Mouse (Mus musculus): ENCODE data around the gene Snrnp35.
"Not testable (repeated sequence)": the region's sequence is repeated elsewhere in the genome, so short reads cannot be mapped to it uniquely, and the experiment has no call there.

Gene Snrnp35

GRCm38 (mm10) chr5:124463462-124463861, 19.5 kb upstream of the Snrnp35 start:
- DNase-seq: no peak

- DNase-seq: no peak
These were observed 18.0 kb upstream of the Snrnp35 start for GRCm38 (mm10) chr5:124464905-124465304.

GRCm38 (mm10) chr5:124467766-124468165, 15.2 kb upstream of the Snrnp35 start:
- DNase-seq: no peak

- DNase-seq: no peak
These were observed 14.6 kb upstream of the Snrnp35 start for GRCm38 (mm10) chr5:124468365-124468764.

GRCm38 (mm10) chr5:124469486-124469885, 13.4 kb upstream of the Snrnp35 start:
- no peak for DNase-seq

GRCm38 (mm10) chr5:124470591-124471171, 12.3 kb upstream of the Snrnp35 start:
- no peak for DNase-seq

GRCm38 (mm10) chr5:124478873-124479204, 4.1 kb upstream of the Snrnp35 start:
- DNase-seq: no peak

GRCm38 (mm10) chr5:124480119-124480518, 2.8 kb upstream of the Snrnp35 start:
- DNase-seq: no peak

- no peak for DNase-seq
These were observed 1.2 kb upstream of the Snrnp35 start for GRCm38 (mm10) chr5:124481714-124482113.

GRCm38 (mm10) chr5:124482436-124482965, 433 bp upstream of the Snrnp35 start:
- DNase-seq: peak; percentile 28

GRCm38 (mm10) chr5:124483655-124484396, 892 bp downstream of the Snrnp35 start:
- no peak for DNase-seq

- DNase-seq: no peak
These were observed 2.7 kb downstream of the Snrnp35 start for GRCm38 (mm10) chr5:124485654-124486053.

- no peak for DNase-seq
These were observed 6.0 kb downstream of the Snrnp35 start for GRCm38 (mm10) chr5:124488885-124489284.

GRCm38 (mm10) chr5:124491732-124492131, 8.8 kb downstream of the Snrnp35 start:
- DNase-seq: no peak

- no peak for DNase-seq
These were observed 9.7 kb downstream of the Snrnp35 start for GRCm38 (mm10) chr5:124492618-124493017.

GRCm38 (mm10) chr5:124493455-124493854, 10.5 kb downstream of the Snrnp35 start:
- DNase-seq: no peak

GRCm38 (mm10) chr5:124495547-124495946, 12.6 kb downstream of the Snrnp35 start:
- DNase-seq: no peak

- peak; percentile 32 for DNase-seq
These were observed 13.9 kb downstream of the Snrnp35 start for GRCm38 (mm10) chr5:124496614-124497514.

- peak; percentile 60 for DNase-seq
These were observed 15.4 kb downstream of the Snrnp35 start for GRCm38 (mm10) chr5:124498221-124498876.

GRCm38 (mm10) chr5:124499001-124499400, 16.1 kb downstream of the Snrnp35 start:
- DNase-seq: no peak

GRCm38 (mm10) chr5:124500037-124500436, 17.1 kb downstream of the Snrnp35 start:
- not testable (repeated sequence) for DNase-seq

GRCm38 (mm10) chr5:124500573-124500972, 17.6 kb downstream of the Snrnp35 start:
- DNase-seq: no peak

GRCm38 (mm10) chr5:124501541-124501940, 18.6 kb downstream of the Snrnp35 start:
- no peak for DNase-seq
